Mouse (Mus musculus) right cerebral cortex, postnatal 4 days (tissue): ENCODE measurements at regions not wholly inside any gene's neighbourhood (a gene's known extent, or its start where the extent isn't known, plus 50 kb on each side); places are given as distances from the start of the nearest gene placed in this dataset.

Experiments used
- DNase-seq: peaks from one replicate; pipeline ENCODE4 v3.0.0-alpha.2; 2022

- no peak for DNase-seq
These were observed 54.1 kb upstream of the Btc start for GRCm38 (mm10) chr5:91456924-91457323.

DNA sequence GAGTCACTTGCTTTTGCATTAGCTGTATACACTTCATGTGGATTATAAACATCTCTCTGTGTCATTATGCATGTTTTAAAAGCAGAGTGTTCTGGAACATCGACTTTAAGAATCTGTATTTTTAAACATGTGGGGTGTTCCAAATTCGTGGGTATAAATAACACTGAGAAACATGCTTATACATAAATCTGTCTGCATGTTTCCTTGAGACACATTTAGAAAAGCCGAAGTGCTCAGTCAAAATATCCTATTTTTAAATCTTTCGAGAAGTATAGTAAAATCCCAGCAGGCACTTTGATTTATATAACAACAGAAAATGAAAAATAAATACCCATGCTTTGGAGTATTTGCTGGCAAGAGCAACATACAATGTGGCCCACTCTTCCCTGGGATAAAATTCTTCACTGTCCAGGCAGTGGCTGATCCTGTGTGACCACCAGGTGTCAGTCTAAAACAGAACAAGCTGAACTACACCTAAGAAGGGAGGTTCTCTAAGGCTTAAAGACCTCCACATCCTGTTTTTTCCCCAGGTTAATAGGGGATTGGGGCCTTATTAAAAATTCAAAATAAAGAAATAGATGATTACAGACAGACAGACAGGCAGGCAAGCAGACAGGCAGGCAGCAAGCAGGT is 52.4 kb upstream of the Parm1 start:
- DNase-seq: peak; percentile 17
